Mouse (Mus musculus) hindbrain, embryonic 11.5 days (tissue): ENCODE data around the gene Hmox2. TPM values are rescaled to one million over a fixed set of nuclear protein-coding genes. Genes with fewer than 3 reads are reported as not detected.
A peak's percentile ranks its signal among the peaks of the same experiment; 100 is the strongest.
"Not testable (repeated sequence)": the region's sequence is repeated elsewhere in the genome, so short reads cannot be mapped to it uniquely, and the experiment has no call there.

Experiments
- ATAC-seq: fragments of 200-750 bp; cut with Nextera tagmentation; 2 replicates; pipeline ENCODE4 v1.8.0; 2017; ENCODE audit warnings: mild to moderate bottlenecking, moderate TSS enrichment, moderate library complexity; ENCODE audit not compliant: low FRiP score
- DNase-seq: peaks from one replicate; pipeline ENCODE4 v3.0.0-alpha.2; 2015; ENCODE audit warnings: low spot score
- H3K27ac ChIP-seq: fragments of 300-500 bp; sonication (generic); 2 replicates; pipeline ENCODE4 v1.5.1; 2014; ENCODE audit warnings: mild to moderate bottlenecking, low read depth, low read length
- H3K27me3 ChIP-seq: fragments of 300-500 bp; sonication (generic); 2 replicates; pipeline ENCODE4 v1.6.1; 2014; ENCODE audit warnings: mild to moderate bottlenecking, low read length, moderate library complexity, mixed read lengths; ENCODE audit not compliant: control insufficient read depth, insufficient read depth
- H3K36me3 ChIP-seq: fragments of 300-500 bp; sonication (generic); 2 replicates; pipeline ENCODE4 v1.6.1; 2014; ENCODE audit warnings: mild to moderate bottlenecking, low read length, moderate library complexity, mixed read lengths; ENCODE audit not compliant: control insufficient read depth, insufficient read depth
- H3K4me1 ChIP-seq: fragments of 300-500 bp; sonication (generic); replicated peaks from 2 replicates; pipeline ENCODE4 v1.6.1; 2014; ENCODE audit warnings: low read length, mixed read lengths; ENCODE audit not compliant: control insufficient read depth, insufficient read depth
- H3K4me2 ChIP-seq: fragments of 300-500 bp; sonication (generic); replicated peaks from 2 replicates; pipeline ENCODE4 v1.6.1; 2014; ENCODE audit warnings: mild to moderate bottlenecking, low read depth, low read length
- H3K4me3 ChIP-seq: fragments of 300-500 bp; sonication (generic); 2 replicates; pipeline ENCODE4 v1.5.1; 2014; ENCODE audit warnings: low read depth, low read length
- H3K9ac ChIP-seq: fragments of 300-500 bp; sonication (generic); 2 replicates; pipeline ENCODE4 v1.6.1; 2014; ENCODE audit warnings: low read depth, low read length
- H3K9me3 ChIP-seq: fragments of 300-500 bp; sonication (generic); 2 replicates; pipeline ENCODE4 v1.6.1; 2016; ENCODE audit warnings: low read length; ENCODE audit not compliant: control insufficient read depth
- WGBS: fragments of 180-500 bp; shearing (Covaris S2); extraction: QIAGEN DNeasy Blood & Tissue Kit; methylation state at CpG from one replicate; pipeline ENCODE4 v1.1.7; 2014; 5-methylcytosine and 5-hydroxymethylcytosine counted together
- polyA plus RNA-seq: library from polyadenylated mRNA; unstranded; fragments of >200 nt; fragmentation: Nextera tagmentation; extraction: Ambion mirVana; gene quantifications from 2 replicates; pipeline ENCODE4 v1.2.1, GENCODE M21; 2014

The Hmox2 gene
- polyA plus RNA-seq = 91.3 and 96.4 TPM in 2 replicates

DNA sequence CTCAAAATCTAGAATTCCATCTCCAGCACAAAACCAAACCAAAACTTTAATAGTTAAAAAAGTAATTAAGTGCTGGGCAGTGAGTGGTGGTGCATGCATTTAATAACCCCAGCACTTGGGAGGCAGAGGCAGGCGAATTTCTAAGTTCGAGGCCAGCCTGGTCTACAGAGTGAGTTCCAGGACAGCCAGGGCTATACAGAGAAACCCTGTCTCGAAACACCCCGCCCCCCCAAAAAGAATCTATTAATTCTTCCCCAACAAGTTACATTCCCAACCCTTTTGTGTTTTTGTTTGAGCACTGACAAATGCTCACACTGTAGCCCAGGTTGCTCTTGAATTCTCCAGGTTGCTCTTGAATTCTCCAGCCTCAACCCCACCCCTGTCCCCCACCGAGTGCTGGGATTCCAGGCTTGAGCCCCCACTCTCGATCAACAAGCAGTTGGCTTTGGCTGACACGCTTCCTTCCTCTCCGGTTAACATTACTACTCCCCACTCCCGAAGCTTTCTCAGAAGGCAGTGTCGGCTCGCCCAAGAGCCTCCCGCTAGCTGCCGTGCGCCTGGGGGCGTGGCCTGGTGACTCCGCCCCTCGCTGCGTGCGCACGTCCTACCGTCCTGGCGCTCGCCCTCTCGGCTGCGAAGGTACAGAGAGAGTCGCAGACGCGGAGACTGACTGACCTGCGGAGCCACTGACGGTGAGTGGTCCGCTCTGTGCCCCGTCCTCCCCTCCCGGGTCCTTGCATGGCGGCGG lies at the start of gene Hmox2:
Gene Hmox2, plus strand, starts transcription at position 582 of the 748 bp plus-strand sequence.
- DNase-seq (peak; percentile 97), ATAC-seq (peak; percentile 94)
- peak within 1 kb of the TSS; percentile 32; the same call in 1 of the 2 replicates for H3K27ac ChIP-seq
- H3K9ac ChIP-seq = peak within 1 kb of the TSS; percentile 70
- peak within 1 kb of the TSS; percentile 66 for H3K4me2 ChIP-seq
- H3K27me3 ChIP-seq = no peaks in the 10 kb centered on the region
- peak within 1 kb of the TSS; percentile 52 for H3K4me3 ChIP-seq
- no peaks in the 10 kb centered on the region for H3K9me3 ChIP-seq
- no peaks in the 10 kb centered on the region for H3K36me3 ChIP-seq
- WGBS = 5% methylated on average over 34 of the region's 35 CpGs
- H3K4me1 ChIP-seq = no peaks in the 10 kb centered on the region

- H3K9ac ChIP-seq = no peak overlapping the region
- peaks cover 3% of the 10 kb centered on the region; the same call in 1 of the 2 replicates for H3K4me1 ChIP-seq
- no peaks in the 10 kb centered on the region for H3K36me3 ChIP-seq
- H3K9me3 ChIP-seq = no peaks in the 10 kb centered on the region
- H3K4me2 ChIP-seq = no peak overlapping the region
- H3K27me3 ChIP-seq = no peaks in the 10 kb centered on the region
- ATAC-seq (no peak), DNase-seq (no peak)
- 85% methylated on average over 5 of the region's 5 CpGs for WGBS
- no peak overlapping the region for H3K4me3 ChIP-seq
- H3K27ac ChIP-seq = no peak overlapping the region
Observed at GRCm38 (mm10) chr16:4676836-4677235, 49.3 kb upstream of the Hmox2 start.

GRCm38 (mm10) chr16:4678080-4678479 lies 48.1 kb upstream of the Hmox2 start:
- Histone ChIP-seq H3K9me3 (no peaks in the 10 kb centered on the region), H3K4me3 (0 out of 2 replicates have a peak overlapping the region, but pooled peaks have one; percentile 58), H3K27ac (no peak overlapping the region), H3K4me1 (peaks cover 3% of the 10 kb centered on the region; the same call in 1 of the 2 replicates), H3K27me3 (no peaks in the 10 kb centered on the region), H3K36me3 (no peaks in the 10 kb centered on the region), H3K9ac (no peak overlapping the region), H3K4me2 (no peak overlapping the region)
- DNase-seq (no peak), ATAC-seq (no peak)
- WGBS = 81% methylated on average over 5 of the region's 5 CpGs

DNA sequence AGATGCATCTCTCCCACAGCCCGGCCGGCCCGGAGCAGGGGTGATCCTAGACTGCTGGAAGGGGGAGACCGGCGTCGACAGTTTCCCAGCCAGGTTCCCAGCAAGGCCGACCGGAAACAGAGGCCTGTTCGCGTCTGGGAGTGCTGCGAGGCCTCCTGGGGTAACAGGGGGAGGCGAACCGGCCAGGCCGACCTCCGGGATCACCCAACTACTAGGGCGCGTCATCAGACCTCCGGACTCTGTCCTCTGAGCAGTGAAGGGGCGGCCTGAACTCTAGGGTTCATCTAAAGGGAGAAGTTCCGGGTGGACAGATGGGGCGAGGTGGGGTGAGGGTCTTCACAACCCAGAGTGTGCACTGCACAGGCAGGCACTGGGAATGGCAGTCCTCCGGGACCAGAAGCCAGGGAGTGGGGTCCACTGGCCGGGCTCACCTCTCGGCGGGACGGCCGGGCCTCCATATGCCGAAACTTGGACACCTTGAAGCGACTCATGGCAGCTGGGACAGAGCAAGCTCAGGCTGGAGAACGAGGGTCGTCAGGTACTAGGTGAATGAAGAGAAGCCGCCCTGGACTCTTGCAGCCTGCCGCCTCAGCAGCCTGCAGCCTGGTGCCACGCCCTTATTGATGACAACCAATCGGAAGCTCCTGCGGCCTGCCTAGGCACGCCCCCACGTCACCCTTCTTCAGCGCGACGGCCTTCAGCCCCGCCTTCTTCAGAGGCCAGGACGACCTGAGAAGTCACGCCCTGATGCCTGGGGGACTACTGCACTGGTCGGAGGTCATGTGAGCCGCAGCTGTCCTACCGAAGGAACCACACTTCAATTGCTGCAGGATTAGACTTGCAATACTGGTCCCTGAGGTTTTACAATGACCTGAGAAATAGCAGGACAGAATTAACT lies 46.8 kb upstream of the Hmox2 start, which contains the start of gene Coro7:
Gene Coro7, minus strand, starts transcription at position 657 of the 898 bp plus-strand sequence.
- DNase-seq = peak; percentile 91
- no peaks in the 10 kb centered on the region for H3K9me3 ChIP-seq
- under 1% methylated on average over 47 of the region's 47 CpGs for WGBS

DNA sequence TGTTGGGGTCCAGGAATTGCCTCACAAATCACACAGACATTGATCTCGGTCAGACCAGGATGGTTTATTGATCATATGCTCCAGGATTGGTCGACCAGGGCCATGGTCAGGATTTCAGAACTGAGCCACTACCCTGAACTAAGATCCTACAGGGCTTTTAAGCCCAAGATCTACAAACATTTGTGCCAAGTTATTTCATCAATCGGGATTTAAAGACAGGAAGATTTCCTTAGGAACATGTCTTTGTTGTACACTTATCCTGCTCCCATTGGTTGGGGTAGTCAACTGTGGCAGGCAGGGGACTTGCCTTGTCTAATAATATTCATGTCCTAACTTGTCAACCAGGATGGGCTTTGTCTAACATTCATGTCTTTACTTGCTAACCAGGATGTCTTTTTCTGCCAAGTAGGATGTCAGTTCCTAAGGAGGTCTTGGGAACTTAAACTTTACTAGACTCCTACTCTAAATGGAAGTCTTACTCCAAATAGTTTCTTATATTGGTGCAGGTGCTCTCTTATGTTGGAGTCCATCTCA lies 45.2 kb upstream of the Hmox2 start:
- ATAC-seq = not testable (repeated sequence)

More for the DNA sequence above, 46.8 kb upstream of the Hmox2 start, which contains the start of gene Coro7:
- peak within 1 kb of the TSS; percentile 58 for H3K4me3 ChIP-seq
- H3K27me3 ChIP-seq = no peaks in the 10 kb centered on the region
- H3K36me3 ChIP-seq = no peaks in the 10 kb centered on the region
- ATAC-seq = peak; percentile 94
- H3K4me2 ChIP-seq = peak within 1 kb of the TSS; percentile 88
- H3K9ac ChIP-seq = peak within 1 kb of the TSS; percentile 55
- peaks cover 5% of the 10 kb centered on the region for H3K4me1 ChIP-seq
- H3K27ac ChIP-seq = no peak within 1 kb of the TSS

GRCm38 (mm10) chr16:4682628-4683179 lies 43.5 kb upstream of the Hmox2 start:
- Histone ChIP-seq H3K27me3 (no peaks in the 10 kb centered on the region), H3K9ac (no peak overlapping the region; the same call in 1 of the 2 replicates), H3K4me2 (no peak overlapping the region), H3K36me3 (no peaks in the 10 kb centered on the region), H3K4me1 (peaks cover 7% of the 10 kb centered on the region), H3K27ac (no peak overlapping the region), H3K9me3 (no peaks in the 10 kb centered on the region), H3K4me3 (no peak overlapping the region)
- 76% methylated on average over 4 of the region's 4 CpGs for whole genome bisulfite sequencing
- DNase-seq (no peak), ATAC-seq (no peak)

More for the DNA sequence above, 45.2 kb upstream of the Hmox2 start:
- not testable (repeated sequence) for H3K27ac ChIP-seq, H3K9ac ChIP-seq, H3K4me1 ChIP-seq, H3K4me2 ChIP-seq, DNase-seq, H3K4me3 ChIP-seq, H3K27me3 ChIP-seq, H3K36me3 ChIP-seq, H3K9me3 ChIP-seq
- 89% methylated on average over 3 of the region's 3 CpGs for WGBS

DNA sequence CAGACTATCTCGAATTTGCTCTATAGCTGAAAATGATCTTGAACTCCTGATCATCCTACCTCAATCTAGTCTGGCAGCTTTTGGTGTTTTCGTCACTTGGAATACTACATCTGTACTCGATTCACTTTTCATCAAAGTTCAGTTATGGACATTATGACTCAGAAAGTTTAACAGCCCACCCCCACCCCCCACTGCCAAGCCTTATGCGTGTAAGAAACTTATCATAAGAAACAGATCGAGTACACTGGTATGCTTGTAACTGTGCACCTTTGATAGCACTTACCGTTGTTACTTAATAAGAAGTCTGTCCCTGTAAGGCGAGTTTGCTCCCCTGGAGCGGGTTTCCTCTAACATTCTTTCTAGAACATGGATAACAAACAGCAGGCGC lies 43.0 kb upstream of the Hmox2 start:
- Histone ChIP-seq H3K4me1 (peaks cover 7% of the 10 kb centered on the region), H3K9ac (peak overlapping the region; percentile 59), H3K9me3 (no peaks in the 10 kb centered on the region), H3K27ac (peak overlapping the region; percentile 2; the same call in 1 of the 2 replicates), H3K4me2 (peak overlapping the region; percentile 83), H3K4me3 (peak overlapping the region; percentile 88), H3K27me3 (no peaks in the 10 kb centered on the region), H3K36me3 (no peaks in the 10 kb centered on the region)
- no peak for ATAC-seq
- 34% methylated on average over 9 of the region's 9 CpGs for WGBS
- DNase-seq = no peak
